Mouse (Mus musculus) liver, adult 2 months (tissue): ENCODE results near the gene Gpha2. TPM values are rescaled to one million over a fixed set of nuclear protein-coding genes. Genes with fewer than 3 reads are reported as not detected.

Source experiments
- DNase-seq: peaks from one replicate; pipeline ENCODE4 v3.0.0-alpha.2; 2011; ENCODE audit warnings: low read depth, low spot score; ENCODE audit errors: extremely low read depth
- H3K27ac ChIP-seq: fragments of 200-500 bp; replicated peaks from 2 replicates; pipeline ENCODE4 v1.5.1; 2012; ENCODE audit warnings: low read depth, mild to moderate bottlenecking, control low read depth, inconsistent platforms, low read length; ENCODE audit not compliant: insufficient read depth
- H3K27me3 ChIP-seq: fragments of 200-500 bp; 2 replicates; pipeline ENCODE4 v1.6.1; 2012; ENCODE audit warnings: mild to moderate bottlenecking, moderate library complexity, low read length, inconsistent platforms; ENCODE audit not compliant: control insufficient read depth, insufficient read depth
- H3K36me3 ChIP-seq: fragments of 200-500 bp; 2 replicates; pipeline ENCODE4 v1.6.1; 2012; ENCODE audit warnings: low read length, inconsistent platforms; ENCODE audit not compliant: control insufficient read depth, insufficient read depth
- H3K4me1 ChIP-seq: fragments of 200-500 bp; 2 replicates; pipeline ENCODE4 v1.6.1; 2011; ENCODE audit warnings: low read length; ENCODE audit not compliant: control insufficient read depth, insufficient read depth
- H3K4me3 ChIP-seq: fragments of 200-500 bp; 2 replicates; pipeline ENCODE4 v1.5.1; 2011; ENCODE audit warnings: low read depth, mild to moderate bottlenecking, control low read depth, low read length, moderate library complexity; ENCODE audit not compliant: insufficient read depth
- H3K79me2 ChIP-seq: fragments of 200-500 bp; 2 replicates; pipeline ENCODE4 v1.6.1; 2012; ENCODE audit warnings: inconsistent platforms, mild to moderate bottlenecking, low read length, moderate library complexity; ENCODE audit not compliant: control insufficient read depth, insufficient read depth
- H3K9ac ChIP-seq: fragments of 200-500 bp; 2 replicates; pipeline ENCODE4 v1.6.1; 2012; ENCODE audit warnings: low read depth, mild to moderate bottlenecking, control low read depth, inconsistent platforms, low read length
- CTCF ChIP-seq: fragments of 200-500 bp; IDR thresholded peaks from 2 replicates; pipeline ENCODE4 v1.5.1; 2011; ENCODE audit warnings: low read depth, low read length, control low read depth
- POLR2A ChIP-seq: fragments of 200-500 bp; IDR thresholded peaks from 2 replicates; pipeline ENCODE4 v1.6.1; 2011; ENCODE audit warnings: low read length, control low read depth; ENCODE audit not compliant: insufficient read depth; ENCODE audit errors: extremely low read depth
- WGBS: fragments of 180-500 bp; shearing (Covaris S2); methylation state at CpG from one replicate; pipeline ENCODE4 v1.1.7; 2018; 5-methylcytosine and 5-hydroxymethylcytosine counted together
- polyA plus RNA-seq: library from polyadenylated mRNA; depleted of rRNA; stranded (reverse); fragments of >200 nt; gene quantifications from 2 replicates; pipeline ENCODE4 v1.2.3, GENCODE M21; 2012
- total RNA-seq: library from RNA; depleted of rRNA; stranded (reverse); fragments of >200 nt; gene quantifications from 2 replicates; pipeline ENCODE4 v1.2.3, GENCODE M21; 2014

Gpha2 gene
- total and polyA plus RNA-seq, 2 experiments, result 0.28 TPM; not detected in 1

- 27% methylated on average over 11 of the region's 11 CpGs for WGBS
- Histone ChIP-seq H3K4me3 (no peak overlapping the region), H3K36me3 (no peaks in the 10 kb centered on the region), H3K27me3 (no peaks in the 10 kb centered on the region), H3K27ac (peak overlapping the region; percentile 85), H3K9ac (peak overlapping the region; percentile 2; the same call in 1 of the 2 replicates), H3K4me1 (peaks cover 45% of the 10 kb centered on the region), H3K79me2 (peaks cover 9% of the 10 kb centered on the region; the same call in 1 of the 2 replicates)
- no peak; the same call in 1 of the 2 replicates for TF ChIP-seq CTCF
- 0 out of 2 replicates have a peak, but pooled peaks have one; percentile 20 for TF ChIP-seq POLR2A
- peak; percentile 78 for DNase-seq
Measured at GRCm38 (mm10) chr19:6267306-6268169, 41.4 kb downstream of the Gpha2 start.

GRCm38 (mm10) chr19:6268170-6268528, 42.0 kb downstream of the Gpha2 start:
- H3K4me1 ChIP-seq, result peaks cover 42% of the 10 kb centered on the region

GRCm38 (mm10) chr19:6268670-6269132, 42.5 kb downstream of the Gpha2 start:
- Histone ChIP-seq H3K27ac (peak overlapping the region; percentile 85), H3K9ac (no peak overlapping the region), H3K4me3 (no peak overlapping the region), H3K27me3 (no peaks in the 10 kb centered on the region), H3K4me1 (peaks cover 42% of the 10 kb centered on the region), H3K36me3 (no peaks in the 10 kb centered on the region), H3K79me2 (peaks cover 4% of the 10 kb centered on the region; the same call in 1 of the 2 replicates)
- DNase-seq, result peak; percentile 90
- TF ChIP-seq POLR2A (0 out of 2 replicates have a peak, but pooled peaks have one; percentile 11), CTCF (no peak)
- 22% methylated on average over 7 of the region's 7 CpGs for WGBS

More at GRCm38 (mm10) chr19:6268170-6268528, 42.0 kb downstream of the Gpha2 start:
- H3K27ac ChIP-seq, result peak overlapping the region; percentile 85
- H3K4me3 ChIP-seq, result no peak overlapping the region
- peak overlapping the region; percentile 38 for H3K9ac ChIP-seq
- no peaks in the 10 kb centered on the region for H3K27me3 ChIP-seq
- H3K36me3 ChIP-seq, result no peaks in the 10 kb centered on the region
- peak; percentile 22; the same call in 1 of the 2 replicates for TF ChIP-seq POLR2A
- TF ChIP-seq CTCF, result peak; percentile 96
- DNase-seq, result peak; percentile 78
- peaks cover 9% of the 10 kb centered on the region; the same call in 1 of the 2 replicates for H3K79me2 ChIP-seq
- 4% methylated on average over 8 of the region's 8 CpGs for WGBS

GRCm38 (mm10) chr19:6269798-6270475, 43.8 kb downstream of the Gpha2 start:
- Histone ChIP-seq H3K27ac (peak overlapping the region; percentile 84), H3K9ac (no peak overlapping the region), H3K79me2 (no peaks in the 10 kb centered on the region), H3K4me1 (peaks cover 42% of the 10 kb centered on the region), H3K36me3 (no peaks in the 10 kb centered on the region), H3K27me3 (no peaks in the 10 kb centered on the region), H3K4me3 (no peak overlapping the region)
- TF ChIP-seq CTCF (no peak), POLR2A (no peak)
- WGBS, result 36% methylated on average over 8 of the region's 8 CpGs
- DNase-seq, result peak; percentile 92

GRCm38 (mm10) chr19:6270661-6271060, 44.5 kb downstream of the Gpha2 start:
- peak overlapping the region; percentile 4; the same call in 1 of the 2 replicates for H3K9ac ChIP-seq
- H3K36me3 ChIP-seq, result no peaks in the 10 kb centered on the region
- WGBS, result 34% methylated on average over 9 of the region's 9 CpGs
- TF ChIP-seq POLR2A, result no peak
- no peak for TF ChIP-seq CTCF
- peak overlapping the region; percentile 84 for H3K27ac ChIP-seq
- H3K27me3 ChIP-seq, result no peaks in the 10 kb centered on the region
- peaks cover 40% of the 10 kb centered on the region for H3K4me1 ChIP-seq
- no peak for DNase-seq
- no peaks in the 10 kb centered on the region for H3K79me2 ChIP-seq
- no peak overlapping the region for H3K4me3 ChIP-seq
